19 mouse cellular contexts compared by ENCODE assay signal in genomic region chr9:63229124-63229523, GRCm38 (mm10).
DNase-seq lines count a peak whose midpoint lies in the region; ATAC-seq and TF ChIP-seq lines count a peak whose summit lies in the region.
"Had no signal": no experiment of that assay in that cellular context is flagged by ENCODE, and none has a peak within 500 bp of the region (broad histone marks: within the 10 kb centered on the region; RNA-seq: fewer than 3 reads in every experiment).

No protein-coding gene starts in this region.

- no peak for TF ChIP-seq CTCF in lung, embryonic 14.5 days (IDR thresholded peaks at IDR 0.05; ENCODE audit: low read depth)
- TF ChIP-seq CTCF in lung, adult 2 months (IDR thresholded peaks at IDR 0.05; ENCODE audit: insufficient read depth, low read length), result no peak

- H3K4me3 ChIP-seq in embryonic facial prominence, embryonic 14.5 days (ENCODE audit: low read depth, low read length), result no peak overlapping the region
- no peak overlapping the region for H3K4me3 ChIP-seq in embryonic facial prominence, embryonic 10.5 days
- H3K4me3 ChIP-seq in lung, embryonic 14.5 days (ENCODE audit: low read depth, low read length), result no peak overlapping the region
- no peak overlapping the region for H3K4me3 ChIP-seq in lung, adult 2 months (replicated peaks; ENCODE audit: extremely low read depth, low read depth, low read length)
- no peak overlapping the region for H3K4me3 ChIP-seq in hindbrain, embryonic 14.5 days (replicated peaks; ENCODE audit: low read length)
- H3K4me3 ChIP-seq: hindbrain, embryonic 13.5 days; intestine, embryonic 15.5 days; limb, embryonic 13.5 days; liver, embryonic 15.5 days had no signal

- no peak for TF ChIP-seq POLR2A in lung, adult 2 months (IDR thresholded peaks at IDR 0.05; ENCODE audit: borderline replicate concordance, extremely low read depth, low read depth, low read length)

- no peak overlapping the region for H3K4me2 ChIP-seq in embryonic facial prominence, embryonic 14.5 days (ENCODE audit: low read depth, low read length)
- no peak overlapping the region for H3K4me2 ChIP-seq in lung, embryonic 14.5 days
- H3K4me2 ChIP-seq in hindbrain, embryonic 14.5 days (replicated peaks), result no peak overlapping the region
- H3K4me2 ChIP-seq: hindbrain, embryonic 13.5 days; intestine, embryonic 15.5 days; limb, embryonic 13.5 days; liver, embryonic 15.5 days had no signal

- H3K36me3 ChIP-seq in embryonic facial prominence, embryonic 14.5 days (ENCODE audit: control insufficient read depth, insufficient read depth, low read length), result 0 out of 2 replicates have a peak, but pooled peaks cover 3% of the 10 kb centered on the region
- H3K36me3 ChIP-seq in embryonic facial prominence, embryonic 10.5 days (replicated peaks), result peaks cover 9% of the 10 kb centered on the region; the same call in 1 of the 2 replicates
- H3K36me3 ChIP-seq in lung, embryonic 14.5 days (ENCODE audit: insufficient read depth), result 0 out of 2 replicates have a peak, but pooled peaks cover 2% of the 10 kb centered on the region
- no peaks in the 10 kb centered on the region for H3K36me3 ChIP-seq in hindbrain, embryonic 14.5 days (replicated peaks; ENCODE audit: control insufficient read depth, insufficient read depth)
- H3K36me3 ChIP-seq: hindbrain, embryonic 13.5 days; intestine, embryonic 15.5 days; liver, embryonic 15.5 days had no signal

- intact Hi-C loops in heart, postnatal 25 days (cut with DNase I), result no loop called here

- ATAC-seq in embryonic facial prominence, embryonic 14.5 days (ENCODE audit: low read depth), result peak; percentile 57; the same call in 1 of the 2 replicates
- ATAC-seq in lung, embryonic 14.5 days (ENCODE audit: insufficient read depth), result no peak
- no peak for ATAC-seq in hindbrain, embryonic 14.5 days (ENCODE audit: low FRiP score)
- ATAC-seq: CD4-positive, CD25-positive, alpha-beta regulatory T cell, adult 4 months; intestine, embryonic 15.5 days; midbrain, embryonic 16.5 days had no signal

- H3K27me3 ChIP-seq in embryonic facial prominence, embryonic 14.5 days (replicated peaks; ENCODE audit: control insufficient read depth, insufficient read depth, low read length), result no peaks in the 10 kb centered on the region
- H3K27me3 ChIP-seq in embryonic facial prominence, embryonic 10.5 days (replicated peaks; ENCODE audit: low read depth, poor library complexity, severe bottlenecking), result no peaks in the 10 kb centered on the region
- no peaks in the 10 kb centered on the region for H3K27me3 ChIP-seq in lung, embryonic 14.5 days (ENCODE audit: insufficient read depth, low read length)
- H3K27me3 ChIP-seq in hindbrain, embryonic 14.5 days (ENCODE audit: control insufficient read depth, insufficient read depth, low read length), result no peaks in the 10 kb centered on the region
- H3K27me3 ChIP-seq: hindbrain, embryonic 13.5 days; intestine, embryonic 15.5 days; limb, embryonic 13.5 days; liver, embryonic 15.5 days had no signal

- WGBS in embryonic facial prominence, embryonic 14.5 days, result 60% methylated on average over 4 of the region's 4 CpGs
- 80% methylated on average over 4 of the region's 4 CpGs for WGBS in embryonic facial prominence, embryonic 10.5 days
- WGBS in lung, embryonic 14.5 days, result 38% methylated on average over 4 of the region's 4 CpGs
- WGBS in lung, adult 2 months, result 58% methylated on average over 4 of the region's 4 CpGs
- WGBS in hindbrain, embryonic 14.5 days, result 84% methylated on average over 4 of the region's 4 CpGs

- no peaks in the 10 kb centered on the region for H3K9me3 ChIP-seq in embryonic facial prominence, embryonic 14.5 days (ENCODE audit: control insufficient read depth, low read length)
- H3K9me3 ChIP-seq in embryonic facial prominence, embryonic 10.5 days, result no peaks in the 10 kb centered on the region
- H3K9me3 ChIP-seq in lung, embryonic 14.5 days (ENCODE audit: low read depth, low read length), result no peaks in the 10 kb centered on the region
- no peaks in the 10 kb centered on the region for H3K9me3 ChIP-seq in hindbrain, embryonic 14.5 days (ENCODE audit: control insufficient read depth, low read length)
- H3K9me3 ChIP-seq: G1E; hindbrain, embryonic 13.5 days; intestine, embryonic 15.5 days; limb, embryonic 13.5 days; liver, embryonic 15.5 days had no signal

- H3K4me1 ChIP-seq in embryonic facial prominence, embryonic 14.5 days (ENCODE audit: control insufficient read depth, insufficient read depth, low read length), result no peaks in the 10 kb centered on the region
- H3K4me1 ChIP-seq in embryonic facial prominence, embryonic 10.5 days, result no peaks in the 10 kb centered on the region
- peaks cover 3% of the 10 kb centered on the region; the same call in 1 of the 2 replicates for H3K4me1 ChIP-seq in lung, embryonic 14.5 days (ENCODE audit: insufficient read depth)
- H3K4me1 ChIP-seq in lung, adult 2 months (ENCODE audit: control insufficient read depth, insufficient read depth, low read length), result no peaks in the 10 kb centered on the region
- peaks cover 6% of the 10 kb centered on the region for H3K4me1 ChIP-seq in hindbrain, embryonic 14.5 days (replicated peaks; ENCODE audit: control insufficient read depth, insufficient read depth, low read length)
- H3K4me1 ChIP-seq: intestine, embryonic 15.5 days; liver, embryonic 15.5 days had no signal

- H3K27ac ChIP-seq in embryonic facial prominence, embryonic 14.5 days (replicated peaks; ENCODE audit: low read depth, low read length), result no peak overlapping the region
- no peak overlapping the region for H3K27ac ChIP-seq in embryonic facial prominence, embryonic 10.5 days (replicated peaks)
- H3K27ac ChIP-seq in lung, embryonic 14.5 days (ENCODE audit: low read depth), result no peak overlapping the region
- H3K27ac ChIP-seq in hindbrain, embryonic 14.5 days, result no peak overlapping the region
- H3K27ac ChIP-seq: hindbrain, embryonic 13.5 days; intestine, embryonic 15.5 days; limb, embryonic 13.5 days; liver, embryonic 15.5 days had no signal

- DNase-seq in embryonic facial prominence, embryonic 14.5 days (ENCODE audit: low spot score), result peak; percentile 68
- no peak for DNase-seq in embryonic facial prominence, embryonic 10.5 days (ENCODE audit: low spot score)
- peak; percentile 24 for DNase-seq in heart, adult 8-10 months (ENCODE audit: low spot score)
- no peak for DNase-seq in heart, postnatal 25 days (ENCODE audit: low spot score)
- DNase-seq in lung, embryonic 14.5 days, result peak; percentile 51
- no peak for DNase-seq in lung, adult 2 months
- DNase-seq in lung, postnatal 36 days, result peak; percentile 52
- no peak for DNase-seq in hindbrain, embryonic 14.5 days (ENCODE audit: low spot score)
- DNase-seq: cerebellum, postnatal 10 days; gastrocnemius, postnatal 10 days; retina, postnatal 1 day; thymus, postnatal 36 days had no signal

- H3K9ac ChIP-seq in embryonic facial prominence, embryonic 14.5 days (ENCODE audit: low read depth, low read length), result no peak overlapping the region
- H3K9ac ChIP-seq in lung, embryonic 14.5 days, result no peak overlapping the region
- H3K9ac ChIP-seq in hindbrain, embryonic 14.5 days, result no peak overlapping the region
- H3K9ac ChIP-seq: hindbrain, embryonic 13.5 days; intestine, embryonic 15.5 days; limb, embryonic 13.5 days; liver, embryonic 15.5 days had no signal

Comparison
In these comparisons a context has a peak if more than half of its experiments do, and no peak if none do; other contexts are left out.
1. DNase-seq: peak in embryonic facial prominence, embryonic 14.5 days (single experiment), heart, adult 8-10 months (single experiment), lung, embryonic 14.5 days (single experiment) and lung, postnatal 36 days (single experiment); none in embryonic facial prominence, embryonic 10.5 days (single experiment), heart, postnatal 25 days (single experiment), lung, adult 2 months (single experiment) and hindbrain, embryonic 14.5 days (single experiment).